Mouse (Mus musculus): ENCODE measurements around the gene Arid3b. TPM values are rescaled to one million over a fixed set of nuclear protein-coding genes. Genes with fewer than 3 reads are reported as not detected.

Gene Arid3b
- polyA plus RNA-seq, 1 experiment from 2014 or later = 11.0 TPM

- peaks cover 30% of the 10 kb centered on the region for H3K4me1 ChIP-seq (ENCODE audit: control insufficient read depth, low read depth, low read length)
- H3K27me3 ChIP-seq (ENCODE audit: control insufficient read depth, insufficient read depth, low read depth, low read length) = no peaks in the 10 kb centered on the region
- H3K36me3 ChIP-seq (ENCODE audit: control insufficient read depth, insufficient read depth) = no peaks in the 10 kb centered on the region
- H3K9me3 ChIP-seq (replicated peaks; ENCODE audit: control insufficient read depth, low read length) = no peaks in the 10 kb centered on the region
- no peak for ATAC-seq (ENCODE audit: low read depth)
- no peak overlapping the region for H3K9ac ChIP-seq (ENCODE audit: low read depth, low read length)
- no peak overlapping the region for H3K27ac ChIP-seq (ENCODE audit: low read length)
- no peak overlapping the region for H3K4me3 ChIP-seq (ENCODE audit: low read depth, low read length)
- WGBS (ENCODE audit: insufficient replicate concordance) = 29% methylated on average over 10 of the region's 10 CpGs
- H3K4me2 ChIP-seq (ENCODE audit: low read depth, low read length) = no peak overlapping the region
These were observed 31.4 kb downstream of the Arid3b start for GRCm38 (mm10) chr9:57805087-57805737.

GRCm38 (mm10) chr9:57803839-57804238 lies 32.8 kb downstream of the Arid3b start:
- Histone ChIP-seq H3K4me1 (ENCODE audit: control insufficient read depth, low read depth, low read length) (peaks cover 31% of the 10 kb centered on the region), H3K4me3 (ENCODE audit: low read depth, low read length) (no peak overlapping the region), H3K9ac (ENCODE audit: low read depth, low read length) (no peak overlapping the region), H3K4me2 (ENCODE audit: low read depth, low read length) (no peak overlapping the region), H3K36me3 (ENCODE audit: control insufficient read depth, insufficient read depth) (peaks cover 3% of the 10 kb centered on the region; the same call in 1 of the 2 replicates), H3K9me3 (replicated peaks; ENCODE audit: control insufficient read depth, low read length) (no peaks in the 10 kb centered on the region), H3K27me3 (ENCODE audit: control insufficient read depth, insufficient read depth, low read depth, low read length) (no peaks in the 10 kb centered on the region), H3K27ac (ENCODE audit: low read length) (no peak overlapping the region)
- no peak for ATAC-seq (ENCODE audit: low read depth)
- WGBS (ENCODE audit: insufficient replicate concordance) = 46% methylated on average over 4 of the region's 4 CpGs

DNA sequence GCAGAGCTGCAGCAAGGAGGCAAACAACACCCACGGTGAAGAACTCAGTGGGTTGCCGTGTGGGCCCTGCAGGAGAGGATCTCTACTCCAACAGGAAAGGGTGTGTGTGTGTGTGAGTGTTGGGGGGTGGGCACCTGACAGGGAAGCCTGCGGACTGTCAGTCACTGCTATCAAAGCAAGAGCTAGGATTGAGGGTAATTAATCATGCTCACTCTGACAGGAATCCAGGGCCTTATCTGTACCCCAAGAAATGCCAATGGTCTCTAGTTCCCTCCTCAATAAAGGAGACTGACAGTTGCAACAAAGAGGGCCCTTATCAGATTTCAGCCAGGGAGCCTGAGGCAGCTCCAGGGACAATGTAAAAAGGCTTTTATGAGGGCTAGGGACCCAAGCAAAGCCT lies 33.5 kb downstream of the Arid3b start:
- no peaks in the 10 kb centered on the region for H3K27me3 ChIP-seq (ENCODE audit: control insufficient read depth, insufficient read depth, low read depth, low read length)
- H3K9me3 ChIP-seq (replicated peaks; ENCODE audit: control insufficient read depth, low read length) = no peaks in the 10 kb centered on the region
- 6% methylated on average over 3 of the region's 3 CpGs for WGBS (ENCODE audit: insufficient replicate concordance)
- H3K9ac ChIP-seq (ENCODE audit: low read depth, low read length) = no peak overlapping the region
- H3K36me3 ChIP-seq (ENCODE audit: control insufficient read depth, insufficient read depth) = peaks cover 3% of the 10 kb centered on the region; the same call in 1 of the 2 replicates
- H3K4me3 ChIP-seq (ENCODE audit: low read depth, low read length) = no peak overlapping the region
- no peak for ATAC-seq (ENCODE audit: low read depth)
- no peak overlapping the region for H3K4me2 ChIP-seq (ENCODE audit: low read depth, low read length)
- no peak overlapping the region for H3K27ac ChIP-seq (ENCODE audit: low read length)
- peaks cover 31% of the 10 kb centered on the region for H3K4me1 ChIP-seq (ENCODE audit: control insufficient read depth, low read depth, low read length)

GRCm38 (mm10) chr9:57800325-57800975 lies 36.1 kb downstream of the Arid3b start:
- Histone ChIP-seq H3K36me3 (ENCODE audit: control insufficient read depth, insufficient read depth) (peaks cover 19% of the 10 kb centered on the region), H3K27me3 (ENCODE audit: control insufficient read depth, insufficient read depth, low read depth, low read length) (no peaks in the 10 kb centered on the region), H3K4me1 (ENCODE audit: control insufficient read depth, low read depth, low read length) (peaks cover 16% of the 10 kb centered on the region), H3K4me2 (ENCODE audit: low read depth, low read length) (no peak overlapping the region), H3K9me3 (replicated peaks; ENCODE audit: control insufficient read depth, low read length) (no peaks in the 10 kb centered on the region), H3K9ac (ENCODE audit: low read depth, low read length) (no peak overlapping the region), H3K27ac (ENCODE audit: low read length) (no peak overlapping the region), H3K4me3 (ENCODE audit: low read depth, low read length) (no peak overlapping the region)
- WGBS (ENCODE audit: insufficient replicate concordance) = 53% methylated on average over 9 of the region's 9 CpGs
- peak; percentile 47 for ATAC-seq (ENCODE audit: low read depth)

DNA sequence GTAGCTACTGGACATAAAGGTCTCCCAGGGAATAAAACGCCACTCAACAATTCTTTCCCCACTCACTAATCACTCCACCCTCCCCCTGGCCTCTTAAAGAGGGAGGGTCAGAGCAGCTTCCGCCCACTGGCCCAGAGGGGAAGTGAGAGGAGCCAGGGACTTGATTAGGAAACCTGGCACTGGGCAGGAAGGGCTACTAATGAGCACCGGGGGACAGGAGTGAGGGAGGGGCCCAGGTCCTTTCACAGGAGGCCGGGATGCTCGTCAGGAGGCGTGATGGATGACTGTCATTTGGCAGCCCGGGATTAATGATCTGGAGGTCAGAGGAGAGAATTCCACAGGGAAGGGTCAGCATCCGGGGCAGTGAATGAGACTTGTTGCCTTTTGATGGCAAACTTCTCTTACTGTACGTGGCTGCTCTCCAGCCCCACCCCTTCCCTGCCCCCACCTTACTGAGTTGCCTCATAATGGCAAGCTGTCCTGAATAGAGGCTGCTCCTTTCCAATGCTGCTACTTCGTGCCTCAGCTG lies 37.8 kb downstream of the Arid3b start:
- Histone ChIP-seq H3K9me3 (replicated peaks; ENCODE audit: control insufficient read depth, low read length) (no peaks in the 10 kb centered on the region), H3K4me2 (ENCODE audit: low read depth, low read length) (no peak overlapping the region), H3K9ac (ENCODE audit: low read depth, low read length) (no peak overlapping the region), H3K27me3 (ENCODE audit: control insufficient read depth, insufficient read depth, low read depth, low read length) (no peaks in the 10 kb centered on the region), H3K36me3 (ENCODE audit: control insufficient read depth, insufficient read depth) (peaks cover 24% of the 10 kb centered on the region), H3K4me3 (ENCODE audit: low read depth, low read length) (no peak overlapping the region), H3K4me1 (ENCODE audit: control insufficient read depth, low read depth, low read length) (peaks cover 16% of the 10 kb centered on the region), H3K27ac (ENCODE audit: low read length) (0 out of 2 replicates have a peak overlapping the region, but pooled peaks have one; percentile 4)
- peak; percentile 47; the same call in 1 of the 2 replicates for ATAC-seq (ENCODE audit: low read depth)
- 56% methylated on average over 10 of the region's 10 CpGs for WGBS (ENCODE audit: insufficient replicate concordance)

GRCm38 (mm10) chr9:57797456-57797855 lies 39.1 kb downstream of the Arid3b start:
- H3K4me3 ChIP-seq (ENCODE audit: low read depth, low read length) = no peak overlapping the region
- peaks cover 9% of the 10 kb centered on the region for H3K4me1 ChIP-seq (ENCODE audit: control insufficient read depth, low read depth, low read length)
- ATAC-seq (ENCODE audit: low read depth) = no peak
- H3K27ac ChIP-seq (ENCODE audit: low read length) = no peak overlapping the region
- H3K27me3 ChIP-seq (ENCODE audit: control insufficient read depth, insufficient read depth, low read depth, low read length) = no peaks in the 10 kb centered on the region
- H3K9ac ChIP-seq (ENCODE audit: low read depth, low read length) = no peak overlapping the region
- no peak overlapping the region for H3K4me2 ChIP-seq (ENCODE audit: low read depth, low read length)
- peaks cover 28% of the 10 kb centered on the region for H3K36me3 ChIP-seq (ENCODE audit: control insufficient read depth, insufficient read depth)
- H3K9me3 ChIP-seq (replicated peaks; ENCODE audit: control insufficient read depth, low read length) = no peaks in the 10 kb centered on the region
- WGBS (ENCODE audit: insufficient replicate concordance) = 81% methylated on average over 8 of the region's 8 CpGs

- Histone ChIP-seq H3K4me2 (ENCODE audit: low read depth, low read length) (no peak overlapping the region), H3K27me3 (ENCODE audit: control insufficient read depth, insufficient read depth, low read depth, low read length) (no peaks in the 10 kb centered on the region), H3K27ac (ENCODE audit: low read length) (no peak overlapping the region), H3K9ac (ENCODE audit: low read depth, low read length) (no peak overlapping the region), H3K4me1 (ENCODE audit: control insufficient read depth, low read depth, low read length) (no peaks in the 10 kb centered on the region), H3K4me3 (ENCODE audit: low read depth, low read length) (no peak overlapping the region), H3K9me3 (replicated peaks; ENCODE audit: control insufficient read depth, low read length) (0 out of 2 replicates have a peak, but pooled peaks cover 2% of the 10 kb centered on the region), H3K36me3 (ENCODE audit: control insufficient read depth, insufficient read depth) (peaks cover 12% of the 10 kb centered on the region)
- 32% methylated on average over 3 of the region's 3 CpGs for WGBS (ENCODE audit: insufficient replicate concordance)
- no peak for ATAC-seq (ENCODE audit: low read depth)
These were observed 46.9 kb downstream of the Arid3b start for GRCm38 (mm10) chr9:57789733-57790132.

GRCm38 (mm10) chr9:57782656-57783055 lies 53.9 kb downstream of the Arid3b start:
- no peak overlapping the region for H3K27ac ChIP-seq (ENCODE audit: low read length)
- H3K4me2 ChIP-seq (ENCODE audit: low read depth, low read length) = no peak overlapping the region
- H3K9ac ChIP-seq (ENCODE audit: low read depth, low read length) = no peak overlapping the region
- no peaks in the 10 kb centered on the region for H3K36me3 ChIP-seq (ENCODE audit: control insufficient read depth, insufficient read depth)
- H3K9me3 ChIP-seq (replicated peaks; ENCODE audit: control insufficient read depth, low read length) = 0 out of 2 replicates have a peak, but pooled peaks cover 2% of the 10 kb centered on the region
- H3K27me3 ChIP-seq (ENCODE audit: control insufficient read depth, insufficient read depth, low read depth, low read length) = no peaks in the 10 kb centered on the region
- H3K4me1 ChIP-seq (ENCODE audit: control insufficient read depth, low read depth, low read length) = no peaks in the 10 kb centered on the region; the same call in 1 of the 2 replicates
- no peak overlapping the region for H3K4me3 ChIP-seq (ENCODE audit: low read depth, low read length)
- ATAC-seq (ENCODE audit: low read depth) = no peak
- 64% methylated on average over 3 of the region's 3 CpGs for WGBS (ENCODE audit: insufficient replicate concordance)

GRCm38 (mm10) chr9:57775736-57776135 lies 60.9 kb downstream of the Arid3b start:
- 54% methylated on average over 4 of the region's 4 CpGs for WGBS (ENCODE audit: insufficient replicate concordance)
- H3K4me1 ChIP-seq (ENCODE audit: control insufficient read depth, low read depth, low read length) = peaks cover 37% of the 10 kb centered on the region
- no peak overlapping the region for H3K9ac ChIP-seq (ENCODE audit: low read depth, low read length)
- H3K9me3 ChIP-seq (replicated peaks; ENCODE audit: control insufficient read depth, low read length) = no peaks in the 10 kb centered on the region
- H3K4me3 ChIP-seq (ENCODE audit: low read depth, low read length) = no peak overlapping the region
- no peaks in the 10 kb centered on the region; the same call in 1 of the 2 replicates for H3K27me3 ChIP-seq (ENCODE audit: control insufficient read depth, insufficient read depth, low read depth, low read length)
- no peak overlapping the region for H3K27ac ChIP-seq (ENCODE audit: low read length)
- H3K36me3 ChIP-seq (ENCODE audit: control insufficient read depth, insufficient read depth) = no peaks in the 10 kb centered on the region
- ATAC-seq (ENCODE audit: low read depth) = no peak
- H3K4me2 ChIP-seq (ENCODE audit: low read depth, low read length) = no peak overlapping the region

Measured in liver, embryonic 16.5 days (tissue).